Mouse (Mus musculus): ENCODE results near the gene Gm36210. TPM values are rescaled to one million over a fixed set of nuclear protein-coding genes. Genes with fewer than 3 reads are reported as not detected.
"Not testable (repeated sequence)": the region's sequence is repeated elsewhere in the genome, so short reads cannot be mapped to it uniquely, and the experiment has no call there.

Gene Gm36210
- polyA plus RNA-seq, 1 experiment from 2014 or later = not detected

DNA sequence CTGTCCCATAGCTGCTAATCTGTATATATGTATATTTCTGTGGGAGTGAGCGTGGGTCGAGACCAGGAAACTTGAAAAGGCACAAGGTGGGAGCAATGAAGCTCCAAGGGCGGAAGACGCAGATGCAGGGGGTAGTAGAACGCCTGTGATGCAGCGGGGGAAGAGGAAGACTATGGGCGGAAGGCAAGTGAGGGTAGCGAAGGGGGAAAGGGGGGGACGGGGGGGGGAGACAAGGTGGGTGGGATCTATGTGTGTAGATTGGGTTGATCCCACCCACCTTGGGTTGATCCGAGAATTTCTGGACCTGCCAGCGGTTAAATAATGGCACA is 5.8 kb downstream of the Gm36210 start:
- no peaks in the 10 kb centered on the region for H3K9me3 ChIP-seq (ENCODE audit: low read length)
- no peak overlapping the region for H3K9ac ChIP-seq (replicated peaks; ENCODE audit: low read depth)
- H3K27me3 ChIP-seq (replicated peaks; ENCODE audit: insufficient read depth, low read length) = no peaks in the 10 kb centered on the region
- H3K36me3 ChIP-seq (ENCODE audit: insufficient read depth, low read length) = no peaks in the 10 kb centered on the region
- no peak overlapping the region; the same call in 1 of the 2 replicates for H3K4me3 ChIP-seq (ENCODE audit: low read depth, low read length)
- H3K27ac ChIP-seq (ENCODE audit: low read length) = no peak overlapping the region
- no peak for TF ChIP-seq CTCF (IDR thresholded peaks at IDR 0.05)
- TF ChIP-seq EP300 (IDR thresholded peaks at IDR 0.05) = no peak
- ATAC-seq (0 out of 2 replicates have a peak, but pooled peaks have one; percentile 19), DNase-seq (ENCODE audit: low spot score) (no peak)
- H3K4me2 ChIP-seq (replicated peaks; ENCODE audit: low read depth, low read length) = peak overlapping the region; percentile 44
- 42% methylated on average over 11 of the region's 11 CpGs for WGBS
- no peaks in the 10 kb centered on the region for H3K4me1 ChIP-seq (ENCODE audit: insufficient read depth, low read depth, low read length)

- DNase-seq (ENCODE audit: low spot score) (peak; percentile 64), ATAC-seq (peak; percentile 62)
- Histone ChIP-seq H3K9ac (replicated peaks; ENCODE audit: low read depth) (no peak overlapping the region), H3K4me3 (ENCODE audit: low read depth, low read length) (peak overlapping the region; percentile 14), H3K27me3 (replicated peaks; ENCODE audit: insufficient read depth, low read length) (no peaks in the 10 kb centered on the region), H3K4me2 (replicated peaks; ENCODE audit: low read depth, low read length) (peak overlapping the region; percentile 44), H3K36me3 (ENCODE audit: insufficient read depth, low read length) (no peaks in the 10 kb centered on the region), H3K27ac (ENCODE audit: low read length) (no peak overlapping the region), H3K4me1 (ENCODE audit: insufficient read depth, low read depth, low read length) (no peaks in the 10 kb centered on the region), H3K9me3 (ENCODE audit: low read length) (no peaks in the 10 kb centered on the region)
- no peak for TF ChIP-seq EP300 (IDR thresholded peaks at IDR 0.05)
- TF ChIP-seq CTCF (IDR thresholded peaks at IDR 0.05) = no peak; the same call in 1 of the 2 replicates
- WGBS = 6% methylated on average over 19 of the region's 19 CpGs
Observed at GRCm38 (mm10) chr7:4899649-4900522, 6.4 kb downstream of the Gm36210 start.

DNA sequence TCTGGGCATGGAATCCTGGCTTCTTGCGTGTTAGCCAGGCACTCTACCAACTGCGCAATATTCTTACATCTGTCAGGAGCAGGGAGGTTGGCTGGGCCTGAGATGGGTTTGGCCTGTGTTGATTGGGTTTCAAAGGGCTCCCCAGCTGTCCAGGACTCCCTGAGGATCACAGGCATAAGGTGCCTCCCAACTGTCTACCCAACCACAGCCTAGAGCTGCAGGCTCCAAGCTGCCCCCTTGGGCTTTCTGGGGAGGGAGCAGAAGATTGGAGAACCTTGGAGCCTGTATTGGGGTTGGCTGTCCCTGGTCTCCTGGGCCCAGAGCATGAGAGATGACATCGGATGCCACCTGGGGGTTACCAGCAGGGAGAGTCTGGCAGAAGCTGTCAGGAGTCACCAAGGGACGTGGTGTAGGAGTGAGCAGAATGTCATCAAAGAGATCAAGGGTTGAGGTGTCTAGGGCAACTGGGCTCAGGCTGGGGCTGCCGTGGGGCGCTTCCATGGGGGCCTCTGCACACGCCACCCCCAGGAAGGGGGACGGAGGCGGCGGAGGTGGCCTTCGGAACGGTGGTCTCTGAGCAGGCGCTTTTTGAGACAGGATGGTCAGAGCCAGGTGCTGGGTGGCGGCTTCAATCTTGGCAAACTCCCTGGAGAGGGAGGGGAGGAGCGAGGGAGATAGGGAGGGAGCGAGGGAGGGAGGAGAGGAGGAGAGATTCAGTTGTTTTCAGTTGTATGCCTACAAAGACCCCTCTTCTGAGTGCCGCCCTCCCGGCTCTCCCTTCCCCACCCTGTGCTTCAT is 7.3 kb downstream of the Gm36210 start:
- no peak for TF ChIP-seq EP300 (IDR thresholded peaks at IDR 0.05)
- no peaks in the 10 kb centered on the region for H3K9me3 ChIP-seq (ENCODE audit: low read length)
- no peak overlapping the region for H3K9ac ChIP-seq (replicated peaks; ENCODE audit: low read depth)
- peak overlapping the region; percentile 14 for H3K4me3 ChIP-seq (ENCODE audit: low read depth, low read length)
- 16% methylated on average over 15 of the region's 18 CpGs for WGBS
- no peaks in the 10 kb centered on the region for H3K36me3 ChIP-seq (ENCODE audit: insufficient read depth, low read length)
- peak overlapping the region; percentile 44 for H3K4me2 ChIP-seq (replicated peaks; ENCODE audit: low read depth, low read length)
- H3K27ac ChIP-seq (ENCODE audit: low read length) = no peak overlapping the region
- ATAC-seq (peak; percentile 9; the same call in 1 of the 2 replicates), DNase-seq (ENCODE audit: low spot score) (peak; percentile 24)
- H3K4me1 ChIP-seq (ENCODE audit: insufficient read depth, low read depth, low read length) = no peaks in the 10 kb centered on the region
- no peaks in the 10 kb centered on the region for H3K27me3 ChIP-seq (replicated peaks; ENCODE audit: insufficient read depth, low read length)

GRCm38 (mm10) chr7:4895186-4895585 is 11.1 kb downstream of the Gm36210 start:
- Histone ChIP-seq H3K4me1 (ENCODE audit: insufficient read depth, low read depth, low read length) (no peaks in the 10 kb centered on the region), H3K36me3 (ENCODE audit: insufficient read depth, low read length) (no peaks in the 10 kb centered on the region), H3K27me3 (replicated peaks; ENCODE audit: insufficient read depth, low read length) (no peaks in the 10 kb centered on the region), H3K9me3 (ENCODE audit: low read length) (no peaks in the 10 kb centered on the region), H3K9ac (replicated peaks; ENCODE audit: low read depth) (no peak overlapping the region), H3K27ac (ENCODE audit: low read length) (no peak overlapping the region), H3K4me3 (ENCODE audit: low read depth, low read length) (no peak overlapping the region), H3K4me2 (replicated peaks; ENCODE audit: low read depth, low read length) (no peak overlapping the region)
- DNase-seq (ENCODE audit: low spot score) (no peak), ATAC-seq (no peak)
- WGBS = 45% methylated on average over 11 of the region's 11 CpGs
- TF ChIP-seq EP300 (IDR thresholded peaks at IDR 0.05) (no peak), CTCF (IDR thresholded peaks at IDR 0.05) (no peak)

- no peak overlapping the region for H3K27ac ChIP-seq (ENCODE audit: low read length)
- WGBS = 22% methylated on average over 4 of the region's 4 CpGs
- H3K27me3 ChIP-seq (replicated peaks; ENCODE audit: insufficient read depth, low read length) = no peaks in the 10 kb centered on the region
- H3K36me3 ChIP-seq (ENCODE audit: insufficient read depth, low read length) = no peaks in the 10 kb centered on the region
- H3K4me1 ChIP-seq (ENCODE audit: insufficient read depth, low read depth, low read length) = no peaks in the 10 kb centered on the region
- no peak overlapping the region for H3K9ac ChIP-seq (replicated peaks; ENCODE audit: low read depth)
- no peaks in the 10 kb centered on the region for H3K9me3 ChIP-seq (ENCODE audit: low read length)
- no peak overlapping the region for H3K4me2 ChIP-seq (replicated peaks; ENCODE audit: low read depth, low read length)
- no peak overlapping the region for H3K4me3 ChIP-seq (ENCODE audit: low read depth, low read length)
- ATAC-seq (no peak), DNase-seq (ENCODE audit: low spot score) (no peak)
- no peak for TF ChIP-seq EP300 (IDR thresholded peaks at IDR 0.05)
- TF ChIP-seq CTCF (IDR thresholded peaks at IDR 0.05) = no peak
Observed at GRCm38 (mm10) chr7:4886680-4887079, 19.6 kb downstream of the Gm36210 start.

DNA sequence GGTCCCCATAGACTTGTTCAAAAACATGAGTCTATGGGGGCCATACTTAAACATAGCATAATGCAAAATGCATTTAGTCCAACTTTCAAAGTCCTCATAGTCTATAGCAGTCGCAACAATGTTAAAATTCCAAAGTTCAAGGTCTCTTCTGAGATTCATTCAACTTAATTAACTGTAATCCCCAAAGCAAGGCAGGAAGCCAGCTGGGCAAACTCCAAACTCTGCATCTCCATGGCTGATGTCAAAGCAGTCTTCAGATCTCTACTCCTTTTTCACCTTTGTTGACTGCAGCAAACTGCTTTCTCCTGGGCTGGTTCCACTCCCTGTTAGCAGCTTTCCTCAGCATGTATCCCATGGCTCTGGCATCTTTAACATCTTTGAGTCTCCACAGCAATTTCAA is 27.3 kb downstream of the Gm36210 start:
- H3K27me3 ChIP-seq (replicated peaks; ENCODE audit: insufficient read depth, low read length); DNase-seq (ENCODE audit: low spot score); H3K9me3 ChIP-seq (ENCODE audit: low read length); H3K36me3 ChIP-seq (ENCODE audit: insufficient read depth, low read length); H3K9ac ChIP-seq (replicated peaks; ENCODE audit: low read depth); H3K4me2 ChIP-seq (replicated peaks; ENCODE audit: low read depth, low read length); H3K27ac ChIP-seq (ENCODE audit: low read length); H3K4me3 ChIP-seq (ENCODE audit: low read depth, low read length); H3K4me1 ChIP-seq (ENCODE audit: insufficient read depth, low read depth, low read length); ATAC-seq: not testable (repeated sequence)
- WGBS = 59% methylated on average over 1 of the region's 1 CpGs

Measured in lung, postnatal 0 days (tissue).